Mouse (Mus musculus) adrenal gland, postnatal 36 days (tissue): Measurements from ENCODE around the gene Spata48. TPM values are rescaled to one million over a fixed set of nuclear protein-coding genes. Genes with fewer than 3 reads are reported as not detected.

ENCODE experiments used
- DNase-seq, 2 experiments: peaks; one replicate each; pipeline ENCODE4 v3.0.0; 2021; ENCODE audit warnings: mixed read lengths in 1 of 2
- long read RNA-seq, 2 experiments: library from polyadenylated mRNA; stranded (forward); transcript quantifications; one replicate each; pipeline ENCODE4 v2.0.0; 2021; ENCODE audit warnings: borderline sequencing depth in 2 of 2
- total RNA-seq, 2 experiments: library from RNA; stranded (reverse); gene quantifications; 2 replicates each; pipeline ENCODE4 v1.2.3; 2021

The Spata48 gene
- 1 to 10 TPM in 1 of 2 experiments, under 1 TPM in 1; 0.50 to 1.1 TPM for total RNA-seq
- long read RNA-seq, experiment 1, partial matches to known transcripts, result 0 of 2 reads
- long read RNA-seq, experiment 1, other reads (novel, unspliced or antisense), result 2 of 2 reads
- long read RNA-seq, experiment 2, partial matches to known transcripts, result 0 of 1 reads
- long read RNA-seq, experiment 2, other reads (novel, unspliced or antisense), result 1 of 1 reads

DNA sequence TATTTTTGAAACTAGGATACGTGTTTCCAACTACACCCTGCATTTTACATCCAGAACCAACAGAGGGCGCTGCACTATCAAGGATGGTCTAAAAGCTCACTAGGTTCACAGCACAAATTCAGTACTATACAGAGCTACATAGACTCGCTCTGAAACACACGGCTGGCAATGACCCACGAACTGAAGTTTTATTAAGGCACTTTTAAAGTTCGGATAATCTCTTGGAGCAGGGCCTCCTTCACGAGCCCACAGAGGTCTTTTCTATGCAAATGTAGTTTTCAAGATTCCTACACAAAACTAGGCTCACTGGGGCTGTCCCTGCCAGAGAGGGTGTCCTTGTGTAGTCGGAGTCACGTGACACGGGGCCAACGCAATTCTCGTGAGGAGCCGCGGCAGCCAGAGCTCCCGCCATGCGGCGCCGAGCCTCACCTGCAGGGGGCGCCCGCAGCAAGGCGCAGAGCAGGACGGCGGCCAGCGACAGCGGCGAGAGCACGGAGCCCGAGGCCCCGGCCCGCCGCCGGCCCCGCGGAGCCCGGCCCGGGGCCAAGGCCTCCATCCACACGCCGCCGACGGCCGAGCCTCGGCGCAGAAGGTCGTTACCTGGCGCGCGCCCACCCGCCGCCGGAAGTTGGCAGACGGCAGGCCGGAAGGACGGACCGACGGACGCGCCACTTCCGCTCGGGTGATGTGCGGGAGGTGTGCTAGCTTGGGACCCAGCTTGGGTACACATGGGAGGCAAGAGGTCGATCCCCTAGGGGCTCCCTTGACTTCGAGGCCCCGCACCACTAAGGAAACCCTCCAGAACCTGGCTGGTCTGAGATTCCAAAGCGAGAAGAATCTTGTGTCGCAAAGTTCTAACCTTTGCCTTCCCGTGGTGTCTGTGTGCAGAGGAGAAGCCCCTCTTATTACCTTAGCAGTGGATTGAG lies at the start of gene Spata48, which contains the start of gene Zpbp:
Gene Spata48 (plus strand): TSS at position 460 of the 926 bp plus-strand sequence.
Gene Zpbp (minus strand): TSS at position 774 of the 926 bp plus-strand sequence.
- DNase-seq, result peak; percentile 87 to 91

DNA sequence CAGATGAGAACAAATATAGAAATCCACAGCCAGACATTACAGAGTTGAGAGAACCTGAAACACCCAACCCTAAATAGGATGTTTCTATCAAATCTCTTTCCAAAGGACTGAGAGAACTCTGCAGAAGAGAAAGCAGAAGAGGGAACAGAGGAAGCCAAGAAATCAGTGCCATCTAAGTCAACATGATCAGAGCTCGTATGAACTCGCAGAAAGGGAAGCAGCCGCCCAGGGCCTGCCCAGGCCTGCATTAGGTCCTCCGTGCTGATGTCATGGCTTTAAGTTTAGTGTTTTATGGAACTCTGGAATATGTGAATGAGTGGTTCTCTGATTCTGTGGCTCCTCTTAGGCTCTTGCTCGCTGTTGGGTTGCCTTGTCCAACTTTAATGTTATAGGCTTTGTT lies 47.7 kb upstream of the Spata48 start:
- no peak for DNase-seq

- no peak for DNase-seq
Measured at GRCm38 (mm10) chr11:11417356-11417755, 44.5 kb upstream of the Spata48 start.

DNA sequence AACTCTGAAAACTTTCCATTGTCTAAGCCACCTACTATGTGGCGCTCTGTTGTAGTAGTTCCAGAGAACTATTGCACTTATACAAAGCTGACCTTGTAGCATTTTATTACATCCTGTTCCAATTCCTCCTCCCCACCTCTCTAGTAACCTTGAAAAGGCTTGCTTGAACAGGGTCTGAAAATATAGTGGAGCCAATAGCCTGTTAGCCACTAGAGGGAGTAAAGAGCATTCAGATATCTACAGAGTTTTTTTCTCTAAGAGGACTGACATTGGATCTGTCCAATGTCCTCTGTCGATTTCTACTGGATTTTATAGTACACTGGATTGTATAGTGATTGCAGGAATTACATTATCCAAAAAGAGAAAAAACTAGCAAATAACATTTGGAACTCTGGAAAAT lies 6.9 kb upstream of the Spata48 start:
- DNase-seq, result no peak

DNA sequence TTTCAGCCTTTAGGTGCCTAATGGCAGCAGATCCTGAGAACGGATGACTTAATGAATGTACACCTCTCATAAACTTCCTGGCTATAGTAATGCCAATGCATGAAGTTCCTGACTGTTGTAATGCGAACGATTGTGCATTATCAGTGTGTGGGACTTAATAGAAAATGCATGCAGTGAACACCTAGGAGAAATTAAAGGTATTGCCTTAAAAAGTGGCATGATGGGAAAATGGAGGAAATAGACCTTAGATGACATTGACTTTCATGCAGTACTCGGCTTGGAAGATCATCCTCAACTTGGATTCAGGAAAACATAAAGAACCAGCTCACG lies 632 bp downstream of the Spata48 start:
- DNase-seq, result no peak

GRCm38 (mm10) chr11:11468924-11469323 lies 7.0 kb downstream of the Spata48 start:
- DNase-seq, result no peak

DNA sequence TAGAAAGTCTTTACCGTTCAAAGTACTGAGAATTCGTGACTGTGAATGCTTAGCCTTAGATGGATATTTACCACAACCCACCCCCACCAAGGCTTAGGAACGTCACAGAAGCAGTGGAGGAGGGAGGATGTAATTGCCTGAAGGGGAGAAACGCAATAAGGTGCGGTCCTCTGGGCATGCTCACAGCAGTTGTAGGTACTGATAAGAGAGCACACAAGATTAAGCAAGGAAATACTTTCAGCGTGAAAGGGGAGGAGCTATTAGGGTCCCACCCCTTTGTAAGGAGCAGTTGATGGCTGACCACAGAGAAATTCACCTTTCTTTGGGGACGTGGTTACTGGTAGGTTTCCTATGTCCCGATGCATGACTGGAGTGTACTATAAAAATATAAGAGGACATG lies 22.5 kb downstream of the Spata48 start:
- DNase-seq, result no peak

DNA sequence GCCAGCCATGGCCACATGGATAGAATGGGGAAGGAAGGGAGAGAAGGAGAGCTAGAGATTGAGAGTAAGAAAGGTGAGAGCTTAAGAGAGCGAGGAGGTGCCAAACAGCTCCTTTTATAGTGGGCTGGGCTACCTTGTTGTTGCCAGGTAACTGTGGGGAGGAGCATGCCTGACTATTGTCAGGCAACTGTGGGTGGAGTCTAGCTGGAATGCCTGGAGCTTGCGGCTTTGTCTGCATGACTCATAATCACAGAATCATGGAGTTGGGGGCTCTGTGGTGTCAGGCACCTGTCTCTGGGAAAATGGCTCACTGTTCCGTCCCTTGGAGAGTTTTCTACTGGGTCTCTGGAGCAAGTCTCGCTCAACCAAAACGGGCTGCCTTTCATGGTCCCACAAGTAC lies 30.1 kb downstream of the Spata48 start:
- no peak for DNase-seq

DNA sequence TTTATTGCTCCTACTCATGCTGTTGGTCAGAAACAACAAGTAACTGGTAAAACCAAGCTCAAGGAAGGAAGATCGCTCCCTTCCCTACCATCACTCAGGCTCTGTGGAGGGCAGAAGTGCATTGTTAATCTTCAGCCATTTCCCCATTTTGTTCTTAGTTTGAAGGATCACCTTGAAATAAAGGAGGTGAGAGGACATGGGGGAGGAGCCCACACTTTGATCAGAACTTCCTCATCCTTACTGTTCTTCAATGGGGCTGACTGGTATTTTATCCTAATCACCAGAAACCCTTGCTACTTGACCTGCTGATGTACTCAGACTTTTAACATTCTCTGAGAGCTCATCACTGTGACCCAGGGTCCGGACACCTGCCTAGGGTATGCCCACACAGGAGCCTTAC lies 33.8 kb downstream of the Spata48 start:
- no peak for DNase-seq

- DNase-seq, result peak; percentile 5 to 7
Measured at GRCm38 (mm10) chr11:11499944-11500343, 38.0 kb downstream of the Spata48 start.

- DNase-seq, result no peak
Measured at GRCm38 (mm10) chr11:11506187-11506586, 44.3 kb downstream of the Spata48 start.

- DNase-seq, result no peak
Measured at GRCm38 (mm10) chr11:11509413-11509812, 47.5 kb downstream of the Spata48 start.

- DNase-seq, result no peak
Measured at GRCm38 (mm10) chr11:11512056-11512455, 50.2 kb downstream of the Spata48 start.

- DNase-seq, result no peak
Measured at GRCm38 (mm10) chr11:11513008-11513799, 51.3 kb downstream of the Spata48 start.

GRCm38 (mm10) chr11:11514920-11515319 lies 53.0 kb downstream of the Spata48 start:
- no peak for DNase-seq

GRCm38 (mm10) chr11:11517781-11518435 lies 56.0 kb downstream of the Spata48 start:
- no peak for DNase-seq

GRCm38 (mm10) chr11:11519255-11520243 lies 57.7 kb downstream of the Spata48 start:
- no peak for DNase-seq

DNA sequence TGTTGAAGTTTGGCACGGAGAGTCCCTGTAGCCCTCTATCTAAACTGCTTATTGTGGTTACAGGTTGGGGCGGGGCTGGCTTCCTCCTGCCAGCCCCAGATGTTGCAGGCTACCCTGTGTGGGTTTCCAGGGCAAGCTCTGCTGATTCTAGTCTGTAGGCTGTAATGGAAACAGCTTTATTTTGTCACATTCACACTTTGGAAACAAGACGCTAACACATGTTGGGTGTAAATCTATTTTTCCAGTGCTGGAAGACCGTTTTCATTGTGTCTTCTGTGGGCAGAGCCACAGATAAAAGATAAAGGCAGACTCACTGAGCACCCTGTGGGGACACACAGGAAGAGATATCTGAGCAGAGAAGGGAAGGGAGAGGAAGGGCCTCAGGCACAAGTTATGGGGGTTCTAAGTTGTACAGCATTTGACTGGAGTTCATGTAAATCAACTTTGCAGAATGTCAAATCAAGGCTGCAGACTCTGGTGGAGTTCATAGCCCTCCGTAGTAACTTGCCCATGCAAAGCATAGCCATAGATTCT lies 60.1 kb downstream of the Spata48 start:
- peak in 1 of 2 experiments; percentile 3 for DNase-seq

DNA sequence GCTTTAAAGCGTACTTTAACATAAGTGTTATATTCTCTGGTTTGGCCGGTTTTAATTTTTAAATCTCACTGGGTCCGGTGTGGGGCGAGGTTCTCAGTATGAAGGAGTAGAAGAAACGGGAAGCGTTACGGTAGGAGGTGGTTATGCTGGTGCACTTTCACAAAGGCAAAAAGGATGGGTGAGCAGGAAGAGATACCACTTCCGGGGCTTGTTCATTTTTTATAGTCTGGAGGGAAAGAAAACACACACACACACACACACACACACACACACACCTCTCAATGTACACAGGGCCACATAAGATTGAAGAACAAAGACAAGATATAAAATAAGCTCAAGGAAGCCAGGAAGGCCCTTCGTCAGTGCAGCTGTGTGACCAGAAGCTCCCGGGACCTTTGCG lies 66.9 kb downstream of the Spata48 start:
- DNase-seq, result no peak

DNA sequence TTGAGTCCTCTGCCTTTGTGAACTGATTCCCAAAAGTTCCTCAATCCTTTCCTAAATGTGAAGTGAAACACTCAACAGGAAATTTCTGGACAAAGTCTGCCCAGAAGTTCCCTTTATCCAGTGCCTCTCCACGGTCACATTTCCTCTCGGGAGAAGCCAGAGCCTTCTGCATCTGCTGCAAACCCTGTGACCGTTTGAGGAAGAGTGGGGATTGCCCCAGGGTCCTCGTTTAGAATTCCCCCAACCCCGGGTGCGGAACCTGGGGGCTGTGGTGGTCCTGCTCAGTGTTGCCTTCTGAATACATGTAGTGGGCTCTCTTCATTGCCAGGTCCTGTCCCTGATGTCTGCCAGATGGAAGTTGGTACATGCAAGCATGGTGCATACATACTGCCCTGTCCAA lies 67.3 kb downstream of the Spata48 start:
- DNase-seq, result no peak

DNA sequence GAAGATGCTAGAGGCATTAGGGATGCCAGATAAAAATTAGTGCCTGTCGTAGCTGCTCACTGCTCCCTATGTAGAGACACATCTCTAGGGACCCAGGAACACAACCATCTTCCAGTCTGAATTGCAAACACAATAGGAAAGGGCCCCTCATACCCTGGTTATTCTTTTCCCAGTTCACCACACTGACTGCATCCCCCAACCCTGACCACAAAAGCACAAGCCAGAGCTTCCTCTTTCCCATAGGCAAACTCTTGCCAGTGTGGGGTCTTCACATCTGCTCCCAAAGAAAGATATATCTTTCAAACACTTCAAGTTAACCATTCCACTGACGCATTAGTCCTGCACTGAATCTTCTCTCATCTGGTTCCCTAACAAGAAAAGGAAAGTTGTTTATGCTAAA lies 68.2 kb downstream of the Spata48 start:
- no peak for DNase-seq
